In genomic region chr11:50699971-50700370, GRCm38 (mm10) we compare ENCODE assay signal across 24 mouse cellular contexts.
DNase-seq lines count a peak whose midpoint lies in the region; ATAC-seq and TF ChIP-seq lines count a peak whose summit lies in the region.
"Had no signal": no experiment of that assay in that cellular context is flagged by ENCODE, and none has a peak within 500 bp of the region (broad histone marks: within the 10 kb centered on the region; RNA-seq: fewer than 3 reads in every experiment).

No protein-coding gene starts in this region.

- no peaks in the 10 kb centered on the region for H3K79me2 ChIP-seq in C2C12 (ENCODE audit: control insufficient read depth, insufficient read depth)

- no peak for ATAC-seq in hindbrain, embryonic 13.5 days (ENCODE audit: low FRiP score)
- ATAC-seq: CD4-positive, CD25-positive, alpha-beta regulatory T cell, adult 4 months; forebrain, embryonic 13.5 days; forebrain, embryonic 15.5 days had no signal

- H3K27me3 ChIP-seq in C2C12 (ENCODE audit: control insufficient read depth, insufficient read depth, insufficient read length): no peaks in the 10 kb centered on the region
- no peaks in the 10 kb centered on the region for H3K27me3 ChIP-seq in hindbrain, embryonic 13.5 days
- H3K27me3 ChIP-seq: embryonic facial prominence, embryonic 13.5 days; embryonic facial prominence, embryonic 15.5 days; forebrain, embryonic 13.5 days; forebrain, embryonic 15.5 days had no signal

- no peaks in the 10 kb centered on the region for H3K9me3 ChIP-seq in hindbrain, embryonic 13.5 days
- H3K9me3 ChIP-seq: embryonic facial prominence, embryonic 13.5 days; embryonic facial prominence, embryonic 15.5 days; forebrain, embryonic 10.5 days; forebrain, embryonic 13.5 days; forebrain, embryonic 15.5 days had no signal

- no peak for DNase-seq in gastrocnemius, adult 2 months
- DNase-seq in gastrocnemius, postnatal 10 days: no peak
- DNase-seq in NIH3T3 (ENCODE audit: low read depth): peak; percentile 78
- DNase-seq in heart, postnatal 10 days: no peak
- DNase-seq: adrenal gland, adult 2 months; adrenal gland, postnatal 10 days; adrenal gland, postnatal 25 days; cerebellum, adult 11 months; cerebellum, adult 18-20 months; cerebellum, adult 8-10 months; cerebellum, adult 9-11 months; cerebellum, postnatal 14 days; cerebellum, postnatal 36 days; embryo, embryonic 11 days had no signal

- H3K4me3 ChIP-seq in gastrocnemius, adult 2 months: no peak overlapping the region
- H3K4me3 ChIP-seq in C2C12 (ENCODE audit: insufficient read depth, poor library complexity, severe bottlenecking): no peak overlapping the region
- no peak overlapping the region for H3K4me3 ChIP-seq in hindbrain, embryonic 13.5 days
- H3K4me3 ChIP-seq: embryonic facial prominence, embryonic 13.5 days; embryonic facial prominence, embryonic 15.5 days; erythroblast, embryonic 14.5 days; forebrain, embryonic 10.5 days; forebrain, embryonic 13.5 days; forebrain, embryonic 15.5 days had no signal

- H3K4me1 ChIP-seq in hindbrain, embryonic 13.5 days (replicated peaks): 0 out of 2 replicates have a peak, but pooled peaks cover 4% of the 10 kb centered on the region
- H3K4me1 ChIP-seq: forebrain, embryonic 10.5 days; forebrain, embryonic 13.5 days; forebrain, embryonic 15.5 days had no signal

- no peaks in the 10 kb centered on the region for H3K79me3 ChIP-seq in C2C12 (ENCODE audit: low read depth)

- H3K4me2 ChIP-seq in hindbrain, embryonic 13.5 days: no peak overlapping the region
- H3K4me2 ChIP-seq: embryonic facial prominence, embryonic 13.5 days; embryonic facial prominence, embryonic 15.5 days; forebrain, embryonic 13.5 days; forebrain, embryonic 15.5 days had no signal

- H3ac ChIP-seq in C2C12 (ENCODE audit: control insufficient read depth, insufficient read length, low read depth): no peak overlapping the region

- H3K36me3 ChIP-seq in C2C12 (ENCODE audit: control insufficient read depth, insufficient read depth): no peaks in the 10 kb centered on the region
- H3K36me3 ChIP-seq in hindbrain, embryonic 13.5 days: no peaks in the 10 kb centered on the region
- H3K36me3 ChIP-seq: embryonic facial prominence, embryonic 13.5 days; embryonic facial prominence, embryonic 15.5 days; forebrain, embryonic 10.5 days; forebrain, embryonic 15.5 days; G1E had no signal

- intact Hi-C loops in gastrocnemius, adult 2 months (cut with DNase I): no loop called here
- intact Hi-C loops in heart, postnatal 10 days (cut with DNase I): no loop called here

- no peak overlapping the region for H3K9ac ChIP-seq in hindbrain, embryonic 13.5 days
- H3K9ac ChIP-seq: embryonic facial prominence, embryonic 13.5 days; embryonic facial prominence, embryonic 15.5 days; forebrain, embryonic 13.5 days; forebrain, embryonic 15.5 days had no signal

- 92% methylated on average over 12 of the region's 12 CpGs for WGBS in hindbrain, embryonic 13.5 days

- peak overlapping the region; percentile 67 for H3K27ac ChIP-seq in gastrocnemius, adult 2 months
- no peak overlapping the region for H3K27ac ChIP-seq in hindbrain, embryonic 13.5 days
- H3K27ac ChIP-seq: embryonic facial prominence, embryonic 13.5 days; embryonic facial prominence, embryonic 15.5 days; forebrain, embryonic 10.5 days; forebrain, embryonic 13.5 days; forebrain, embryonic 15.5 days had no signal

- TF ChIP-seq CTCF in gastrocnemius, adult 2 months (IDR thresholded peaks at IDR 0.05): no peak
- TF ChIP-seq CTCF in C2C12 (IDR thresholded peaks at IDR 0.05; ENCODE audit: control insufficient read depth, insufficient read depth, insufficient read length): no peak

TF ChIP-seq in C2C12, 6 proteins besides CTCF, POLR2A, EP300 and RAD21:
- TF ChIP-seq MAX (IDR thresholded peaks at IDR 0.05) (no peak), FOSL1 (IDR thresholded peaks at IDR 0.05; ENCODE audit: insufficient read depth, low read length, poor library complexity, severe bottlenecking) (no peak), MYOD1 (IDR thresholded peaks at IDR 0.05; ENCODE audit: control insufficient read depth, insufficient read length, low read depth) (no peak), CEBPB (IDR thresholded peaks at IDR 0.05; ENCODE audit: low read depth) (no peak), USF1 (IDR thresholded peaks at IDR 0.05; ENCODE audit: low read depth) (peak; percentile 35), MYOG (IDR thresholded peaks at IDR 0.05; ENCODE audit: control insufficient read depth, extremely low read depth, insufficient read length) (no peak)
